Mouse (Mus musculus): Measurements from ENCODE around the gene Tbx5. TPM values are rescaled to one million over a fixed set of nuclear protein-coding genes. Genes with fewer than 3 reads are reported as not detected.
"Not testable (repeated sequence)": the region's sequence is repeated elsewhere in the genome, so short reads cannot be mapped to it uniquely, and the experiment has no call there.

Tbx5 gene
- total RNA-seq, 1 experiment: not detected

GRCm38 (mm10) chr5:119916551-119917171, 84.2 kb downstream of the Tbx5 start:
- in situ Hi-C loops (cut with MboI; ENCODE audit: low sequenced_read_pairs in 2 of 2, unreplicated experiment in 2 of 2): no loop called here
- Histone ChIP-seq H3K27ac (ENCODE audit: insufficient read depth, low read depth, low read length, poor library complexity, severe bottlenecking) (no peak overlapping the region), H3K9me3 (ENCODE audit: control insufficient read depth, insufficient read depth, low read depth, low read length) (no peaks in the 10 kb centered on the region), H3K4me3 (ENCODE audit: insufficient read depth in 1 of 2, low read depth in 1 of 2, low read length in 2 of 2, poor library complexity in 1 of 2, severe bottlenecking in 1 of 2) (no peak overlapping the region), H3K36me3 (ENCODE audit: control insufficient read depth, insufficient read depth, low read length, poor library complexity, severe bottlenecking) (no peaks in the 10 kb centered on the region), H3K4me1 (ENCODE audit: control insufficient read depth in 2 of 2, insufficient read depth in 2 of 2, low read length in 2 of 2, poor library complexity in 1 of 2) (peaks cover 0 to 4% of the 10 kb centered on the region in 2 experiments; a peak in 1 of 4 replicates), H3K9ac (ENCODE audit: insufficient read depth, low read depth, low read length, poor library complexity, severe bottlenecking) (no peak overlapping the region)
- TF ChIP-seq ZC3H11A (IDR thresholded peaks at IDR 0.05; ENCODE audit: borderline replicate concordance, low read depth, low read length) (no peak), MAFK (IDR thresholded peaks at IDR 0.05; ENCODE audit: insufficient read depth, low read depth, low read length) (no peak), CHD2 (IDR thresholded peaks at IDR 0.05; ENCODE audit: low read depth, low read length) (no peak), HCFC1 (IDR thresholded peaks at IDR 0.05; ENCODE audit: borderline replicate concordance, insufficient read depth, low read length) (no peak), ZNF384 (IDR thresholded peaks at IDR 0.05; ENCODE audit: low read depth, low read length) (no peak)
- no peak for DNase-seq (ENCODE audit: low read depth, low spot score)

GRCm38 (mm10) chr5:119918381-119918780, 85.9 kb downstream of the Tbx5 start:
- H3K4me1 ChIP-seq (ENCODE audit: control insufficient read depth in 2 of 2, insufficient read depth in 2 of 2, low read length in 2 of 2, poor library complexity in 1 of 2); H3K27ac ChIP-seq (ENCODE audit: insufficient read depth, low read depth, low read length, poor library complexity, severe bottlenecking); H3K9me3 ChIP-seq (ENCODE audit: control insufficient read depth, insufficient read depth, low read depth, low read length); in situ Hi-C loops (cut with MboI; ENCODE audit: low sequenced_read_pairs in 2 of 2, unreplicated experiment in 2 of 2); H3K9ac ChIP-seq (ENCODE audit: insufficient read depth, low read depth, low read length, poor library complexity, severe bottlenecking); H3K4me3 ChIP-seq (ENCODE audit: insufficient read depth in 1 of 2, low read depth in 1 of 2, low read length in 2 of 2, poor library complexity in 1 of 2, severe bottlenecking in 1 of 2); DNase-seq (ENCODE audit: low read depth, low spot score); H3K36me3 ChIP-seq (ENCODE audit: control insufficient read depth, insufficient read depth, low read length, poor library complexity, severe bottlenecking): not testable (repeated sequence)

- H3K9me3 ChIP-seq (ENCODE audit: control insufficient read depth, insufficient read depth, low read depth, low read length): no peaks in the 10 kb centered on the region
- no peaks in the 10 kb centered on the region for H3K36me3 ChIP-seq (ENCODE audit: control insufficient read depth, insufficient read depth, low read length, poor library complexity, severe bottlenecking)
- in situ Hi-C loops (cut with MboI; ENCODE audit: low sequenced_read_pairs in 2 of 2, unreplicated experiment in 2 of 2): no loop called here
- H3K9ac ChIP-seq (ENCODE audit: insufficient read depth, low read depth, low read length, poor library complexity, severe bottlenecking): no peak overlapping the region; the same call in 1 of the 2 replicates
- no peak for DNase-seq (ENCODE audit: low read depth, low spot score)
- H3K4me3 ChIP-seq (ENCODE audit: insufficient read depth in 1 of 2, low read depth in 1 of 2, low read length in 2 of 2, poor library complexity in 1 of 2, severe bottlenecking in 1 of 2): no peak overlapping the region
- TF ChIP-seq CHD2 (IDR thresholded peaks at IDR 0.05; ENCODE audit: low read depth, low read length): no peak
- no peak for TF ChIP-seq HCFC1 (IDR thresholded peaks at IDR 0.05; ENCODE audit: borderline replicate concordance, insufficient read depth, low read length)
- TF ChIP-seq MAFK (IDR thresholded peaks at IDR 0.05; ENCODE audit: insufficient read depth, low read depth, low read length): no peak
- TF ChIP-seq ZC3H11A (IDR thresholded peaks at IDR 0.05; ENCODE audit: borderline replicate concordance, low read depth, low read length): no peak
- no peak for TF ChIP-seq ZNF384 (IDR thresholded peaks at IDR 0.05; ENCODE audit: low read depth, low read length)
- H3K27ac ChIP-seq (ENCODE audit: insufficient read depth, low read depth, low read length, poor library complexity, severe bottlenecking): no peak overlapping the region
- H3K4me1 ChIP-seq (ENCODE audit: control insufficient read depth in 2 of 2, insufficient read depth in 2 of 2, low read length in 2 of 2, poor library complexity in 1 of 2): peaks cover 0 to 4% of the 10 kb centered on the region in 2 experiments; a peak in 1 of 4 replicates
These were observed 88.5 kb downstream of the Tbx5 start for GRCm38 (mm10) chr5:119920941-119921340.

GRCm38 (mm10) chr5:119922229-119922628, 89.8 kb downstream of the Tbx5 start:
- Histone ChIP-seq H3K27ac (ENCODE audit: insufficient read depth, low read depth, low read length, poor library complexity, severe bottlenecking) (no peak overlapping the region), H3K9me3 (ENCODE audit: control insufficient read depth, insufficient read depth, low read depth, low read length) (no peaks in the 10 kb centered on the region), H3K4me1 (ENCODE audit: control insufficient read depth in 2 of 2, insufficient read depth in 2 of 2, low read length in 2 of 2, poor library complexity in 1 of 2) (peaks cover 0 to 4% of the 10 kb centered on the region in 2 experiments; a peak in 1 of 4 replicates), H3K9ac (ENCODE audit: insufficient read depth, low read depth, low read length, poor library complexity, severe bottlenecking) (no peak overlapping the region), H3K36me3 (ENCODE audit: control insufficient read depth, insufficient read depth, low read length, poor library complexity, severe bottlenecking) (no peaks in the 10 kb centered on the region), H3K4me3 (ENCODE audit: insufficient read depth in 1 of 2, low read depth in 1 of 2, low read length in 2 of 2, poor library complexity in 1 of 2, severe bottlenecking in 1 of 2) (no peak overlapping the region)
- DNase-seq (ENCODE audit: low read depth, low spot score): no peak
- in situ Hi-C loops (cut with MboI; ENCODE audit: low sequenced_read_pairs in 2 of 2, unreplicated experiment in 2 of 2): no loop called here
- TF ChIP-seq MAFK (IDR thresholded peaks at IDR 0.05; ENCODE audit: insufficient read depth, low read depth, low read length) (no peak), HCFC1 (IDR thresholded peaks at IDR 0.05; ENCODE audit: borderline replicate concordance, insufficient read depth, low read length) (no peak), ZC3H11A (IDR thresholded peaks at IDR 0.05; ENCODE audit: borderline replicate concordance, low read depth, low read length) (no peak), CHD2 (IDR thresholded peaks at IDR 0.05; ENCODE audit: low read depth, low read length) (no peak), ZNF384 (IDR thresholded peaks at IDR 0.05; ENCODE audit: low read depth, low read length) (no peak)

Other genes starting within 250 kb of the Tbx5 start
- 30.5 and 47.9 TPM in 2 replicates for gene Tbx3, start 162.0 kb upstream of the Tbx5 start, total RNA-seq (2012; rRNA removed)